Mouse (Mus musculus) C2C12 (cell line): ENCODE measurements around the gene Styxl1.

ENCODE experiments used
- CEBPB ChIP-seq: IDR thresholded peaks from one replicate; pipeline ENCODE4 v1.6.1; 2011; ENCODE audit warnings: low read depth, mild to moderate bottlenecking, control low read depth, moderate library complexity
- CTCF ChIP-seq: IDR thresholded peaks from one replicate; pipeline ENCODE4 v1.5.1; 2011; ENCODE audit not compliant: control insufficient read depth, insufficient read depth, insufficient read length
- MYOD1 ChIP-seq: IDR thresholded peaks from one replicate; pipeline ENCODE4 v1.6.1; 2011; ENCODE audit warnings: low read depth; ENCODE audit not compliant: control insufficient read depth, insufficient read length
- MYOG ChIP-seq: IDR thresholded peaks from one replicate; pipeline ENCODE4 v1.6.1; 2011; ENCODE audit not compliant: control insufficient read depth, insufficient read length; ENCODE audit errors: extremely low read depth

DNA sequence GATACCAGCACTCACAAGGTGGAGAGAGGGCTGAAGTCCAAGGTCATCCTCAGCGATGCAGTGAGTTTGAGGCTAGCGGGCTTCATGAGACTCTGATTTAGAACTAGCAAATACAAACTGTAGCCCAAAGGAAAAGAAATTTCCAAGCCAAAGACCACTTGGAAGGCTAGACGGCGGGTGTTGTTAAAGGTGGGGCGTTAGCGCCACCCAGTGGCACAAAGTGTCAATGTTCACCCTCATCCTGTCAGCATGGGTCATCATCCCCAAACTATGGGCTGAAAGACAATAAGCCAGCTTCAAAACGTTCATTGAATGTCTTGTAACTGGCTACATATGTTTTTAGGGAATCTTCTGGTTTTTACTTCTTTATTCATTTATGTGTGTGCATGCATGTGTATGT, 14.7 kb downstream of the Styxl1 start:
- TF ChIP-seq CTCF = peak; percentile 84
- no peak for TF ChIP-seq MYOD1
- TF ChIP-seq MYOG = no peak
- TF ChIP-seq CEBPB = no peak
